Mouse (Mus musculus) CD4-positive, CD25-positive, alpha-beta regulatory T cell, adult 2 months (primary cell): ENCODE results near the gene Dynll2.

Experiments used
- DNase-seq: peaks from one replicate; pipeline ENCODE4 v3.0.0-alpha.2; 2012; ENCODE audit warnings: low read depth, low spot score

Gene Dynll2

GRCm38 (mm10) chr11:87986831-87987793 is at the start of gene Dynll2:
Gene Dynll2, minus strand, starts transcription at chr11:87987533.
- peak; percentile 91 for DNase-seq

- DNase-seq: no peak
These were observed 49.5 kb upstream of the Dynll2 start for GRCm38 (mm10) chr11:88036761-88037251.

GRCm38 (mm10) chr11:88035970-88036369 is 48.6 kb upstream of the Dynll2 start:
- DNase-seq: no peak

GRCm38 (mm10) chr11:88031753-88032152 is 44.4 kb upstream of the Dynll2 start:
- no peak for DNase-seq

- no peak for DNase-seq
These were observed 43.5 kb upstream of the Dynll2 start for GRCm38 (mm10) chr11:88030836-88031235.

- DNase-seq: no peak
These were observed 42.9 kb upstream of the Dynll2 start for GRCm38 (mm10) chr11:88030219-88030618.

- no peak for DNase-seq
These were observed 40.9 kb upstream of the Dynll2 start for GRCm38 (mm10) chr11:88028193-88028684.

- DNase-seq: no peak
These were observed 40.2 kb upstream of the Dynll2 start for GRCm38 (mm10) chr11:88027391-88028035.

GRCm38 (mm10) chr11:88023933-88024332 is 36.6 kb upstream of the Dynll2 start:
- no peak for DNase-seq

GRCm38 (mm10) chr11:88015795-88016194 is 28.5 kb upstream of the Dynll2 start:
- no peak for DNase-seq

- no peak for DNase-seq
These were observed 27.8 kb upstream of the Dynll2 start for GRCm38 (mm10) chr11:88015161-88015560.

GRCm38 (mm10) chr11:88013632-88014031 is 26.3 kb upstream of the Dynll2 start:
- no peak for DNase-seq

- DNase-seq: no peak
These were observed 25.4 kb upstream of the Dynll2 start for GRCm38 (mm10) chr11:88012621-88013244.

- no peak for DNase-seq
These were observed 24.6 kb upstream of the Dynll2 start for GRCm38 (mm10) chr11:88011914-88012419.

GRCm38 (mm10) chr11:88011208-88011913 is 24.0 kb upstream of the Dynll2 start:
- DNase-seq: peak; percentile 50

GRCm38 (mm10) chr11:88009542-88010190 is 22.3 kb upstream of the Dynll2 start:
- DNase-seq: no peak

GRCm38 (mm10) chr11:88008641-88009040 is 21.3 kb upstream of the Dynll2 start:
- DNase-seq: no peak

- DNase-seq: no peak
These were observed 16.8 kb upstream of the Dynll2 start for GRCm38 (mm10) chr11:88004123-88004522.

GRCm38 (mm10) chr11:88002738-88003137 is 15.4 kb upstream of the Dynll2 start:
- no peak for DNase-seq

- no peak for DNase-seq
These were observed 12.4 kb upstream of the Dynll2 start for GRCm38 (mm10) chr11:87999751-88000150.
